ENCODE assay signal across 8 mouse cellular contexts in the genomic region with DNA sequence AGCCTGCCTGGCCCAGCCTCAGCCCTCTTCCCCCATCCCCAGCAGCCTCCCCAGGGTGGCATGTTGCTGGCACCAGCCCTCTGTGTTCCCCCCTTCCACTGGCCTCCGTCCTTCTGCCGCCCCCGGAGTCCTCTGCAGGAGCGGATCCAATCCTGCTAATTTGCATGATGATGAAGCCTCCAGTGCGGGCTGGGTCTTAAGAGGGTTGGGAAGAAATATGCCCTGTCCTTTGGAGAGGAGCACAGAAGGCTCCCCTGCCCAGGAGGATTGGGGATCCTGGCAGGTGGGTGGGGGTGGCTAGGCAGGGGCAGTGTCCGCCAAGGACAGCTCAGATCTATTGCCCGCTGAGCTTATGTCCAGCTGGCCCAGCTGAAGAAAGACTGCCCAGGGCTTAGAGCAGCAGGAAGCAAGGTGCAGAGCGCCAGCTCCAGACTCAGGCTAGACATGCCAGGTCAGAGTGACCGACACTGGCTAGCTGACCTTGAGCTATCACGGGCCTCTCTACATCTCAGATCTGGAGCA.
A peak's percentile ranks its signal among the peaks of the same experiment; 100 is the strongest.
DNase-seq lines count a peak whose midpoint lies in the region; ATAC-seq and TF ChIP-seq lines count a peak whose summit lies in the region.

No protein-coding gene starts in this region.

- no peaks in the 10 kb centered on the region for H3K79me2 ChIP-seq in CH12.LX (replicated peaks; ENCODE audit: control insufficient read depth, extremely low read depth, insufficient read depth, poor library complexity, severe bottlenecking)

- peak; percentile 57 for DNase-seq in adrenal gland, adult 2 months
- no peak for DNase-seq in adrenal gland, adult 18-20 months (ENCODE audit: low spot score in 2 of 2)
- DNase-seq in CH12.LX (ENCODE audit: extremely low read depth): no peak
- DNase-seq in embryonic facial prominence, embryonic 10.5 days (ENCODE audit: low spot score): no peak
- peak; percentile 26 for DNase-seq in right cerebral cortex, postnatal 4 days
- no peak for DNase-seq in kidney, adult 9 months
- DNase-seq in heart, postnatal 4 days: no peak

- no peak for TF ChIP-seq POLR2A in CH12.LX (IDR thresholded peaks at IDR 0.05; ENCODE audit: low read depth, low read length)

- dilution Hi-C loops in CH12.LX (cut with MboI; ENCODE audit: extremely low pct_ligation_motif_present, extremely low pct_unique_long_range_greater_than_20kb, low sequenced_read_pairs): no loop called here

- TF ChIP-seq EP300 in CH12.LX (IDR thresholded peaks at IDR 0.05; ENCODE audit: low read length): no peak

- TF ChIP-seq RAD21 in CH12.LX (IDR thresholded peaks at IDR 0.05; ENCODE audit: low read depth, low read length): no peak

- in situ Hi-C loops in CH12.LX (cut with MboI; ENCODE audit: low pct_ligation_motif_present, low pct_unique_long_range_greater_than_20kb, low sequenced_read_pairs): no loop called here

- no peaks in the 10 kb centered on the region for H3K27me3 ChIP-seq in CH12.LX (replicated peaks)
- H3K27me3 ChIP-seq in embryonic facial prominence, embryonic 10.5 days (replicated peaks; ENCODE audit: low read depth, poor library complexity, severe bottlenecking): no peaks in the 10 kb centered on the region
- H3K27me3 ChIP-seq in hindbrain, embryonic 16.5 days (replicated peaks; ENCODE audit: control insufficient read depth, insufficient read depth, low read length): no peaks in the 10 kb centered on the region

- peaks cover 0 to 31% of the 10 kb centered on the region in 2 experiments for H3K36me3 ChIP-seq in CH12.LX (replicated peaks in 1 of 2; ENCODE audit: control insufficient read depth in 1 of 2, insufficient read depth in 1 of 2, low read length in 1 of 2)
- H3K36me3 ChIP-seq in embryonic facial prominence, embryonic 10.5 days (replicated peaks): 0 out of 2 replicates have a peak, but pooled peaks cover 4% of the 10 kb centered on the region
- H3K36me3 ChIP-seq in hindbrain, embryonic 16.5 days (ENCODE audit: control insufficient read depth, insufficient read depth, low read length): no peaks in the 10 kb centered on the region

- no peak overlapping the region for H3K27ac ChIP-seq in CH12.LX (ENCODE audit: insufficient read depth, low read depth)
- peak overlapping the region; percentile 24 for H3K27ac ChIP-seq in embryonic facial prominence, embryonic 10.5 days (replicated peaks)
- peak overlapping the region; percentile 86 for H3K27ac ChIP-seq in hindbrain, embryonic 16.5 days (ENCODE audit: low read depth, low read length)

- no peak for TF ChIP-seq CTCF in CH12.LX (conservative IDR thresholded peaks at IDR 0.05 in 1 of 2, IDR thresholded peaks at IDR 0.05 in 1 of 2; ENCODE audit: low read depth in 2 of 2, low read length in 2 of 2)

- peak overlapping the region in 2 of 3 experiments; percentile 46 to 62 for H3K4me3 ChIP-seq in CH12.LX (replicated peaks in 1 of 3; ENCODE audit: low read depth in 2 of 3, low read length in 2 of 3, poor library complexity in 1 of 3)
- H3K4me3 ChIP-seq in embryonic facial prominence, embryonic 10.5 days: no peak overlapping the region
- no peak overlapping the region for H3K4me3 ChIP-seq in hindbrain, embryonic 16.5 days (ENCODE audit: low read length)

- peaks cover 14 to 71% of the 10 kb centered on the region in 2 experiments for H3K4me1 ChIP-seq in CH12.LX (ENCODE audit: control insufficient read depth in 1 of 2, insufficient read depth in 2 of 2)
- H3K4me1 ChIP-seq in embryonic facial prominence, embryonic 10.5 days: peaks cover 31% of the 10 kb centered on the region
- peaks cover 40% of the 10 kb centered on the region for H3K4me1 ChIP-seq in hindbrain, embryonic 16.5 days (ENCODE audit: control insufficient read depth, insufficient read depth, low read depth, low read length)

- no peak overlapping the region for H3K4me2 ChIP-seq in CH12.LX (ENCODE audit: insufficient read depth, low read depth, poor library complexity, severe bottlenecking)
- peak overlapping the region; percentile 18; the same call in 1 of the 2 replicates for H3K4me2 ChIP-seq in hindbrain, embryonic 16.5 days (ENCODE audit: low read length)

- H3K9ac ChIP-seq in CH12.LX (ENCODE audit: insufficient read depth, low read depth): no peak overlapping the region
- H3K9ac ChIP-seq in hindbrain, embryonic 16.5 days (ENCODE audit: low read depth, low read length): peak overlapping the region; percentile 5

- ATAC-seq in hindbrain, embryonic 16.5 days: peak; percentile 88

- peaks cover 30% of the 10 kb centered on the region for H3K9me3 ChIP-seq in CH12.LX (replicated peaks; ENCODE audit: low read length)
- H3K9me3 ChIP-seq in embryonic facial prominence, embryonic 10.5 days: no peaks in the 10 kb centered on the region
- H3K9me3 ChIP-seq in hindbrain, embryonic 16.5 days (ENCODE audit: control insufficient read depth, low read length): no peaks in the 10 kb centered on the region

- 46% methylated on average over 10 of the region's 10 CpGs for WGBS in embryonic facial prominence, embryonic 10.5 days
- WGBS in hindbrain, embryonic 16.5 days: 14% methylated on average over 10 of the region's 10 CpGs

TF ChIP-seq in CH12.LX, 34 proteins besides CTCF, POLR2A, EP300 and RAD21:
- TF ChIP-seq ZC3H11A (IDR thresholded peaks at IDR 0.05; ENCODE audit: low read depth, low read length) (no peak), MEF2A (IDR thresholded peaks at IDR 0.05; ENCODE audit: borderline replicate concordance, low read depth, low read length) (no peak), MXI1 (IDR thresholded peaks at IDR 0.05; ENCODE audit: low read depth, low read length) (no peak), MAZ (IDR thresholded peaks at IDR 0.05; ENCODE audit: low read depth, low read length) (no peak), USF2 (conservative IDR thresholded peaks at IDR 0.05; ENCODE audit: low read depth, low read length) (no peak), ZNF384 (IDR thresholded peaks at IDR 0.05; ENCODE audit: low read depth, low read length) (no peak), ZMIZ1 (IDR thresholded peaks at IDR 0.05; ENCODE audit: low read depth, low read length) (no peak)

Comparison
In these comparisons a context has a peak if more than half of its experiments do, and no peak if none do; other contexts are left out.
1. DNase-seq: peak in adrenal gland, adult 2 months (single experiment) and right cerebral cortex, postnatal 4 days (single experiment); none in adrenal gland, adult 18-20 months (0 of 2), CH12.LX (single experiment), embryonic facial prominence, embryonic 10.5 days (single experiment), kidney, adult 9 months (single experiment) and heart, postnatal 4 days (single experiment).
2. H3K4me3 ChIP-seq: peak in CH12.LX (2 of 3); none in embryonic facial prominence, embryonic 10.5 days (single experiment) and hindbrain, embryonic 16.5 days (single experiment).